Mouse (Mus musculus) heart, postnatal 0 days (tissue): ENCODE data around the gene Klf14.
A peak's percentile ranks its signal among the peaks of the same experiment; 100 is the strongest.

Experiments
- CTCF ChIP-seq: IDR thresholded peaks from 2 replicates; pipeline ENCODE4 v1.5.1; 2016; ENCODE audit warnings: antibody characterized with exemption, control low read depth, low read depth
- EP300 ChIP-seq: IDR thresholded peaks from 2 replicates; pipeline ENCODE4 v1.6.1; 2016; ENCODE audit warnings: antibody characterized with exemption, low read depth

GRCm38 (mm10) chr6:30922821-30923220, 36.1 kb downstream of the Klf14 start:
- TF ChIP-seq EP300: no peak
- TF ChIP-seq CTCF: peak; percentile 52
